Mouse (Mus musculus) lung, adult 2 months (tissue): ENCODE results near the gene Slc36a4. TPM values are rescaled to one million over a fixed set of nuclear protein-coding genes. Genes with fewer than 3 reads are reported as not detected.

Experiments used
- DNase-seq: peaks from one replicate; pipeline ENCODE4 v3.0.0; 2022
- H3K4me1 ChIP-seq: fragments of 200-500 bp; 2 replicates; pipeline ENCODE4 v1.6.1; 2011; ENCODE audit warnings: low read length; ENCODE audit not compliant: control insufficient read depth, insufficient read depth
- H3K4me3 ChIP-seq: fragments of 200-500 bp; replicated peaks from 2 replicates; pipeline ENCODE3; 2011; ENCODE audit warnings: low read depth, mild to moderate bottlenecking, control low read depth, low read length; ENCODE audit errors: extremely low read depth
- CTCF ChIP-seq: fragments of 200-500 bp; IDR thresholded peaks from 2 replicates; pipeline ENCODE4 v1.5.1; 2011; ENCODE audit warnings: mild to moderate bottlenecking, low read length, control low read depth; ENCODE audit not compliant: insufficient read depth
- POLR2A ChIP-seq: fragments of 200-500 bp; IDR thresholded peaks from 2 replicates; pipeline ENCODE4 v1.6.1; 2011; ENCODE audit warnings: low read depth, mild to moderate bottlenecking, control low read depth, low read length, borderline replicate concordance; ENCODE audit errors: extremely low read depth
- WGBS: fragments of 180-500 bp; shearing (Covaris S2); methylation state at CpG from one replicate; pipeline ENCODE4 v1.1.7; 2018; 5-methylcytosine and 5-hydroxymethylcytosine counted together
- polyA plus RNA-seq: library from polyadenylated mRNA; depleted of rRNA; stranded (reverse); fragments of >200 nt; gene quantifications from 2 replicates; pipeline ENCODE4 v1.2.3, GENCODE M21; 2012

The Slc36a4 gene
- polyA plus RNA-seq, 1 experiment = 11.7 TPM

GRCm38 (mm10) chr9:15694989-15695388 is 14.5 kb upstream of the Slc36a4 start:
- no peak for DNase-seq
- 39% methylated on average over 5 of the region's 5 CpGs for WGBS
- TF ChIP-seq CTCF (no peak), POLR2A (no peak)
- Histone ChIP-seq H3K4me1 (no peaks in the 10 kb centered on the region), H3K4me3 (no peak overlapping the region)

GRCm38 (mm10) chr9:15705706-15706105 is 3.8 kb upstream of the Slc36a4 start:
- Histone ChIP-seq H3K4me1 (peaks cover 3% of the 10 kb centered on the region), H3K4me3 (no peak overlapping the region)
- TF ChIP-seq POLR2A = no peak
- no peak for TF ChIP-seq CTCF
- DNase-seq = no peak
- WGBS = 68% methylated on average over 10 of the region's 10 CpGs

- no peak for DNase-seq
- H3K4me3 ChIP-seq = peak overlapping the region; percentile 93
- peaks cover 3% of the 10 kb centered on the region for H3K4me1 ChIP-seq
- TF ChIP-seq POLR2A = no peak
- no peak for TF ChIP-seq CTCF
- WGBS = 9% methylated on average over 14 of the region's 14 CpGs
Observed at GRCm38 (mm10) chr9:15708979-15709598, 449 bp upstream of the Slc36a4 start.

GRCm38 (mm10) chr9:15710821-15711565 is 1.5 kb downstream of the Slc36a4 start:
- Histone ChIP-seq H3K4me1 (peaks cover 3% of the 10 kb centered on the region), H3K4me3 (no peak overlapping the region)
- DNase-seq = no peak
- TF ChIP-seq POLR2A (no peak), CTCF (no peak)
- WGBS = 92% methylated on average over 13 of the region's 13 CpGs

- peaks cover 3% of the 10 kb centered on the region for H3K4me1 ChIP-seq
- 88% methylated on average over 7 of the region's 7 CpGs for WGBS
- DNase-seq = no peak
- no peak overlapping the region for H3K4me3 ChIP-seq
- TF ChIP-seq POLR2A (no peak), CTCF (no peak)
Observed at GRCm38 (mm10) chr9:15711676-15712075, 2.1 kb downstream of the Slc36a4 start.

- TF ChIP-seq CTCF (no peak), POLR2A (no peak)
- Histone ChIP-seq H3K4me3 (no peak overlapping the region), H3K4me1 (no peaks in the 10 kb centered on the region)
- 73% methylated on average over 4 of the region's 4 CpGs for WGBS
- no peak for DNase-seq
Observed at GRCm38 (mm10) chr9:15714792-15715191, 5.3 kb downstream of the Slc36a4 start.

GRCm38 (mm10) chr9:15715193-15715989 is 5.9 kb downstream of the Slc36a4 start:
- 76% methylated on average over 11 of the region's 11 CpGs for WGBS
- Histone ChIP-seq H3K4me3 (no peak overlapping the region), H3K4me1 (no peaks in the 10 kb centered on the region)
- TF ChIP-seq CTCF (no peak), POLR2A (no peak)
- DNase-seq = no peak

- no peak for DNase-seq
- 78% methylated on average over 4 of the region's 4 CpGs for WGBS
- TF ChIP-seq CTCF (no peak), POLR2A (no peak)
- Histone ChIP-seq H3K4me1 (no peaks in the 10 kb centered on the region), H3K4me3 (no peak overlapping the region)
Observed at GRCm38 (mm10) chr9:15717363-15717762, 7.8 kb downstream of the Slc36a4 start.

- Histone ChIP-seq H3K4me1 (no peaks in the 10 kb centered on the region), H3K4me3 (no peak overlapping the region)
- no peak for DNase-seq
- 84% methylated on average over 6 of the region's 6 CpGs for WGBS
- TF ChIP-seq CTCF = no peak
- TF ChIP-seq POLR2A = no peak
Observed at GRCm38 (mm10) chr9:15718295-15718694, 8.8 kb downstream of the Slc36a4 start.
